Mouse (Mus musculus): ENCODE measurements around the gene Frmd5.

DNA sequence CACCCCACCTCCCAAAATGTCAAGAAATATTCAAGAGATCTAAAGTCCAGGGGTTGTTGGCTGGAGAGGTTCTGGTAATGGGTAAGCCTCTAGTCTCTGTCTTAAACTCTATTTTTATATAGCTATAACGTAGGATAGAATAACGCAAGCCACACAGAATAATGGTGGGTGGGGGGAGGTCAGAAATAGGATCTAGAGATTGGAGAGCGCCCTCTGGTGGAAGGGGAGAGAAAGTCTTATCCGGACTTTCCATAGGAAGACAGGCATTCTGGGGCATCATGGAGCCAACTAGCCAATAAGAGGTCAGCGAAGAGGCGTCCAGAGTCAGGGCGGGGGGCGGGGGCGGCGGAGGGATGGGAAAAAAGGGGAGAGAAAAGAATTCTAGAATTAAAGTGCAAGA, 111.5 kb downstream of the Frmd5 start:
- TF ChIP-seq POLR2A (IDR thresholded peaks at IDR 0.05; ENCODE audit: insufficient read length, low read depth) (no peak), POLR2AphosphoS2 (IDR thresholded peaks at IDR 0.05; ENCODE audit: insufficient read length, low read depth) (no peak), E2F4 (IDR thresholded peaks at IDR 0.05; ENCODE audit: insufficient read depth) (no peak), MAX (IDR thresholded peaks at IDR 0.05; ENCODE audit: low read depth) (no peak), USF1 (IDR thresholded peaks at IDR 0.05; ENCODE audit: low read depth) (no peak), TCF12 (IDR thresholded peaks at IDR 0.05; ENCODE audit: insufficient read depth, poor library complexity, severe bottlenecking) (no peak), SRF (IDR thresholded peaks at IDR 0.05; ENCODE audit: control insufficient read depth, insufficient read length, low read depth) (no peak), CEBPB (IDR thresholded peaks at IDR 0.05; ENCODE audit: insufficient read depth, poor library complexity, severe bottlenecking) (no peak), MYOD1 (IDR thresholded peaks at IDR 0.05; ENCODE audit: control insufficient read depth in 1 of 3, insufficient read length in 2 of 3, low read depth in 2 of 3) (no peak), MYOG (IDR thresholded peaks at IDR 0.05; ENCODE audit: control insufficient read depth in 1 of 3, insufficient read depth in 1 of 3, insufficient read length in 2 of 3, low read depth in 2 of 3) (no peak)
